Mouse (Mus musculus) kidney, embryonic 14.5 days (tissue): ENCODE results near the gene Batf. TPM values are rescaled to one million over a fixed set of nuclear protein-coding genes. Genes with fewer than 3 reads are reported as not detected.

ENCODE experiments used
- ATAC-seq: fragments of 200-750 bp; cut with Nextera tagmentation; 2 replicates; pipeline ENCODE4 v1.8.0; 2017; ENCODE audit warnings: moderate number of reproducible peaks, mild to moderate bottlenecking, moderate TSS enrichment, moderate library complexity; ENCODE audit not compliant: low FRiP score, low TSS enrichment
- H3K27ac ChIP-seq: fragments of 300-500 bp; sonication (generic); 2 replicates; pipeline ENCODE4 v1.5.1; 2014; ENCODE audit warnings: low read depth, mild to moderate bottlenecking, low read length, moderate library complexity, mixed read lengths
- H3K27me3 ChIP-seq: fragments of 300-500 bp; sonication (generic); 2 replicates; pipeline ENCODE4 v1.6.1; 2014; ENCODE audit warnings: mild to moderate bottlenecking, low read length; ENCODE audit not compliant: control insufficient read depth, insufficient read depth
- H3K36me3 ChIP-seq: fragments of 300-500 bp; sonication (generic); 2 replicates; pipeline ENCODE4 v1.6.1; 2014; ENCODE audit warnings: low read length, mixed read lengths; ENCODE audit not compliant: control insufficient read depth, insufficient read depth
- H3K4me1 ChIP-seq: fragments of 300-500 bp; sonication (generic); 2 replicates; pipeline ENCODE4 v1.6.1; 2014; ENCODE audit warnings: low read length, mixed read lengths; ENCODE audit not compliant: control insufficient read depth, insufficient read depth
- H3K4me2 ChIP-seq: fragments of 300-500 bp; sonication (generic); replicated peaks from 2 replicates; pipeline ENCODE4 v1.6.1; 2014; ENCODE audit warnings: low read depth, mild to moderate bottlenecking, low read length
- H3K4me3 ChIP-seq: fragments of 300-500 bp; sonication (generic); 2 replicates; pipeline ENCODE4 v1.5.1; 2014; ENCODE audit warnings: mild to moderate bottlenecking, low read length
- H3K9ac ChIP-seq: fragments of 300-500 bp; sonication (generic); 2 replicates; pipeline ENCODE4 v1.6.1; 2014; ENCODE audit warnings: low read depth, mild to moderate bottlenecking, low read length, moderate library complexity
- H3K9me3 ChIP-seq: fragments of 300-500 bp; sonication (generic); 2 replicates; pipeline ENCODE4 v1.6.1; 2016; ENCODE audit warnings: low read length; ENCODE audit not compliant: control insufficient read depth
- WGBS: fragments of 180-500 bp; shearing (Covaris S2); extraction: QIAGEN DNeasy Blood & Tissue Kit; methylation state at CpG from one replicate; pipeline ENCODE4 v1.1.7; 2014; 5-methylcytosine and 5-hydroxymethylcytosine counted together
- polyA plus RNA-seq: library from polyadenylated mRNA; unstranded; fragments of >200 nt; fragmentation: Nextera tagmentation; extraction: Ambion mirVana; gene quantifications from 2 replicates; pipeline ENCODE4 v1.2.1, GENCODE M21; 2014

Batf gene
- polyA plus RNA-seq, 1 experiment from 2014 or later: 2.7 TPM

GRCm38 (mm10) chr12:85728181-85728580 lies 41.7 kb downstream of the Batf start:
- no peak overlapping the region for H3K4me2 ChIP-seq
- H3K36me3 ChIP-seq: no peaks in the 10 kb centered on the region
- no peak overlapping the region for H3K9ac ChIP-seq
- no peak overlapping the region for H3K27ac ChIP-seq
- WGBS: 82% methylated on average over 7 of the region's 7 CpGs
- H3K4me3 ChIP-seq: no peak overlapping the region
- no peaks in the 10 kb centered on the region for H3K4me1 ChIP-seq
- H3K27me3 ChIP-seq: no peaks in the 10 kb centered on the region
- no peak for ATAC-seq
- H3K9me3 ChIP-seq: no peaks in the 10 kb centered on the region

GRCm38 (mm10) chr12:85729022-85729944 lies 42.8 kb downstream of the Batf start:
- H3K36me3 ChIP-seq: no peaks in the 10 kb centered on the region
- WGBS: 39% methylated on average over 17 of the region's 17 CpGs
- H3K9ac ChIP-seq: no peak overlapping the region
- H3K27ac ChIP-seq: no peak overlapping the region
- no peak overlapping the region for H3K4me2 ChIP-seq
- H3K9me3 ChIP-seq: no peaks in the 10 kb centered on the region
- no peaks in the 10 kb centered on the region for H3K4me1 ChIP-seq
- ATAC-seq: peak; percentile 62; the same call in 1 of the 2 replicates
- no peak overlapping the region for H3K4me3 ChIP-seq
- H3K27me3 ChIP-seq: no peaks in the 10 kb centered on the region

GRCm38 (mm10) chr12:85729945-85730290 lies 43.4 kb downstream of the Batf start:
- WGBS: 61% methylated on average over 6 of the region's 6 CpGs
- H3K36me3 ChIP-seq: no peaks in the 10 kb centered on the region
- H3K27me3 ChIP-seq: no peaks in the 10 kb centered on the region
- H3K4me3 ChIP-seq: no peak overlapping the region
- H3K9ac ChIP-seq: no peak overlapping the region
- H3K27ac ChIP-seq: no peak overlapping the region
- H3K4me2 ChIP-seq: no peak overlapping the region
- H3K4me1 ChIP-seq: no peaks in the 10 kb centered on the region
- no peaks in the 10 kb centered on the region for H3K9me3 ChIP-seq
- no peak for ATAC-seq

- Histone ChIP-seq H3K4me1 (no peaks in the 10 kb centered on the region), H3K36me3 (no peaks in the 10 kb centered on the region), H3K9me3 (no peaks in the 10 kb centered on the region), H3K27me3 (no peaks in the 10 kb centered on the region), H3K4me3 (no peak overlapping the region), H3K27ac (no peak overlapping the region), H3K9ac (no peak overlapping the region), H3K4me2 (no peak overlapping the region)
- 75% methylated on average over 2 of the region's 2 CpGs for WGBS
- no peak for ATAC-seq
Observed at GRCm38 (mm10) chr12:85736203-85736602, 49.7 kb downstream of the Batf start.

GRCm38 (mm10) chr12:85736960-85737359 lies 50.5 kb downstream of the Batf start:
- H3K27me3 ChIP-seq: no peaks in the 10 kb centered on the region
- no peaks in the 10 kb centered on the region for H3K9me3 ChIP-seq
- 81% methylated on average over 3 of the region's 3 CpGs for WGBS
- no peak overlapping the region for H3K4me2 ChIP-seq
- H3K36me3 ChIP-seq: no peaks in the 10 kb centered on the region
- no peak for ATAC-seq
- no peaks in the 10 kb centered on the region for H3K4me1 ChIP-seq
- no peak overlapping the region for H3K27ac ChIP-seq
- H3K9ac ChIP-seq: no peak overlapping the region
- H3K4me3 ChIP-seq: no peak overlapping the region

- no peaks in the 10 kb centered on the region for H3K36me3 ChIP-seq
- H3K27ac ChIP-seq: no peak within 1 kb of the TSS
- under 1% methylated on average over 49 of the region's 51 CpGs for WGBS
- no peaks in the 10 kb centered on the region; the same call in 1 of the 2 replicates for H3K27me3 ChIP-seq
- no peaks in the 10 kb centered on the region for H3K9me3 ChIP-seq
- peak; percentile 88 for ATAC-seq
- H3K4me3 ChIP-seq: peak within 1 kb of the TSS; percentile 48
- peak within 1 kb of the TSS; percentile 98 for H3K4me2 ChIP-seq
- no peaks in the 10 kb centered on the region for H3K4me1 ChIP-seq
- peak within 1 kb of the TSS; percentile 53 for H3K9ac ChIP-seq
Observed at GRCm38 (mm10) chr12:85745827-85746695, 59.6 kb downstream of the Batf start, which contains the start of gene Flvcr2. TSS of gene Flvcr2 (plus strand) at chr12:85746539.

- Histone ChIP-seq H3K27me3 (no peaks in the 10 kb centered on the region; the same call in 1 of the 2 replicates), H3K36me3 (no peaks in the 10 kb centered on the region), H3K27ac (no peak overlapping the region), H3K4me1 (no peaks in the 10 kb centered on the region), H3K4me3 (peak overlapping the region; percentile 48), H3K4me2 (peak overlapping the region; percentile 98), H3K9me3 (no peaks in the 10 kb centered on the region), H3K9ac (peak overlapping the region; percentile 53; the same call in 1 of the 2 replicates)
- WGBS: 23% methylated on average over 21 of the region's 21 CpGs
- peak; percentile 28 for ATAC-seq
Observed at GRCm38 (mm10) chr12:85746696-85747219, 60.3 kb downstream of the Batf start.

- no peak overlapping the region for H3K4me3 ChIP-seq
- no peak overlapping the region for H3K9ac ChIP-seq
- H3K27me3 ChIP-seq: no peaks in the 10 kb centered on the region; the same call in 1 of the 2 replicates
- no peak for ATAC-seq
- H3K27ac ChIP-seq: no peak overlapping the region
- no peak overlapping the region; the same call in 1 of the 2 replicates for H3K4me2 ChIP-seq
- 86% methylated on average over 10 of the region's 10 CpGs for WGBS
- no peaks in the 10 kb centered on the region for H3K9me3 ChIP-seq
- no peaks in the 10 kb centered on the region for H3K4me1 ChIP-seq
- H3K36me3 ChIP-seq: no peaks in the 10 kb centered on the region
Observed at GRCm38 (mm10) chr12:85747343-85747742, 60.9 kb downstream of the Batf start.
